Mouse (Mus musculus) midbrain, embryonic 13.5 days (tissue): ENCODE results near the gene Egfl7. TPM values are rescaled to one million over a fixed set of nuclear protein-coding genes. Genes with fewer than 3 reads are reported as not detected.

Experiments
- ATAC-seq: fragments of 200-750 bp; cut with Nextera tagmentation; 2 replicates; pipeline ENCODE4 v1.8.0; 2017; ENCODE audit warnings: mild to moderate bottlenecking, moderate TSS enrichment, moderate library complexity
- H3K27ac ChIP-seq: fragments of 300-500 bp; sonication (generic); 2 replicates; pipeline ENCODE4 v1.5.1; 2015; ENCODE audit warnings: inconsistent platforms, mild to moderate bottlenecking, moderate library complexity
- H3K27me3 ChIP-seq: fragments of 300-500 bp; sonication (generic); 2 replicates; pipeline ENCODE4 v1.6.1; 2015; ENCODE audit warnings: mild to moderate bottlenecking, inconsistent platforms
- H3K36me3 ChIP-seq: fragments of 300-500 bp; sonication (generic); 2 replicates; pipeline ENCODE4 v1.6.1; 2015; ENCODE audit warnings: mild to moderate bottlenecking, inconsistent platforms
- H3K4me1 ChIP-seq: fragments of 300-500 bp; sonication (generic); replicated peaks from 2 replicates; pipeline ENCODE4 v1.6.1; 2015; ENCODE audit warnings: inconsistent platforms
- H3K4me2 ChIP-seq: fragments of 300-500 bp; sonication (generic); replicated peaks from 2 replicates; pipeline ENCODE4 v1.6.1; 2015; ENCODE audit warnings: moderate library complexity, mild to moderate bottlenecking, inconsistent platforms
- H3K4me3 ChIP-seq: fragments of 300-500 bp; sonication (generic); replicated peaks from 2 replicates; pipeline ENCODE4 v1.5.1; 2015; ENCODE audit warnings: mild to moderate bottlenecking, inconsistent platforms
- H3K9ac ChIP-seq: fragments of 300-500 bp; sonication (generic); replicated peaks from 2 replicates; pipeline ENCODE4 v1.6.1; 2015; ENCODE audit warnings: mild to moderate bottlenecking, inconsistent platforms
- H3K9me3 ChIP-seq: fragments of 300-500 bp; sonication (generic); 2 replicates; pipeline ENCODE4 v1.6.1; 2016; ENCODE audit warnings: mild to moderate bottlenecking, inconsistent platforms
- WGBS: fragments of 180-500 bp; shearing (Covaris S2); methylation state at CpG from one replicate; pipeline ENCODE4 v1.1.7; 2015; 5-methylcytosine and 5-hydroxymethylcytosine counted together
- polyA plus RNA-seq: library from polyadenylated mRNA; unstranded; fragments of >200 nt; fragmentation: Nextera tagmentation; extraction: Ambion mirVana; gene quantifications from 2 replicates; pipeline ENCODE4 v1.2.1, GENCODE M21; 2015

Egfl7 gene
- polyA plus RNA-seq, 1 experiment from 2014 or later = 55.9 TPM

- H3K36me3 ChIP-seq = no peaks in the 10 kb centered on the region
- 86% methylated on average over 8 of the region's 8 CpGs for WGBS
- peaks cover 20% of the 10 kb centered on the region for H3K4me1 ChIP-seq
- no peak overlapping the region for H3K27ac ChIP-seq
- H3K4me2 ChIP-seq = no peak overlapping the region
- no peak overlapping the region for H3K4me3 ChIP-seq
- ATAC-seq = no peak
- H3K9me3 ChIP-seq = no peaks in the 10 kb centered on the region
- H3K9ac ChIP-seq = no peak overlapping the region
- H3K27me3 ChIP-seq = peaks cover 49% of the 10 kb centered on the region
Observed at GRCm38 (mm10) chr2:26605331-26605730, 25.5 kb downstream of the Egfl7 start.

GRCm38 (mm10) chr2:26606579-26606978 is 26.8 kb downstream of the Egfl7 start:
- H3K27ac ChIP-seq = no peak overlapping the region
- H3K4me1 ChIP-seq = peaks cover 20% of the 10 kb centered on the region
- H3K4me2 ChIP-seq = no peak overlapping the region
- WGBS = 87% methylated on average over 3 of the region's 3 CpGs
- H3K9me3 ChIP-seq = no peaks in the 10 kb centered on the region
- H3K4me3 ChIP-seq = no peak overlapping the region
- peaks cover 46% of the 10 kb centered on the region for H3K27me3 ChIP-seq
- no peak overlapping the region; the same call in 1 of the 2 replicates for H3K9ac ChIP-seq
- H3K36me3 ChIP-seq = no peaks in the 10 kb centered on the region
- ATAC-seq = no peak

- no peaks in the 10 kb centered on the region for H3K9me3 ChIP-seq
- no peak overlapping the region for H3K9ac ChIP-seq
- H3K27ac ChIP-seq = no peak overlapping the region
- no peaks in the 10 kb centered on the region for H3K36me3 ChIP-seq
- H3K4me3 ChIP-seq = no peak overlapping the region
- H3K4me1 ChIP-seq = peaks cover 20% of the 10 kb centered on the region
- no peak; the same call in 1 of the 2 replicates for ATAC-seq
- no peak overlapping the region for H3K4me2 ChIP-seq
- WGBS = 53% methylated on average over 6 of the region's 6 CpGs
- H3K27me3 ChIP-seq = peaks cover 40% of the 10 kb centered on the region
Observed at GRCm38 (mm10) chr2:26607056-26607910, 27.5 kb downstream of the Egfl7 start.

GRCm38 (mm10) chr2:26608781-26609180 is 29.0 kb downstream of the Egfl7 start:
- ATAC-seq = no peak
- no peaks in the 10 kb centered on the region for H3K36me3 ChIP-seq
- H3K27me3 ChIP-seq = peaks cover 25% of the 10 kb centered on the region
- H3K4me2 ChIP-seq = no peak overlapping the region
- H3K9ac ChIP-seq = no peak overlapping the region
- no peaks in the 10 kb centered on the region for H3K9me3 ChIP-seq
- peaks cover 13% of the 10 kb centered on the region for H3K4me1 ChIP-seq
- H3K4me3 ChIP-seq = no peak overlapping the region
- H3K27ac ChIP-seq = no peak overlapping the region

- Histone ChIP-seq H3K4me1 (peaks cover 8% of the 10 kb centered on the region), H3K27ac (no peak overlapping the region), H3K36me3 (no peaks in the 10 kb centered on the region), H3K4me2 (no peak overlapping the region), H3K27me3 (peaks cover 20% of the 10 kb centered on the region), H3K9ac (no peak overlapping the region), H3K9me3 (no peaks in the 10 kb centered on the region), H3K4me3 (no peak overlapping the region)
- no peak for ATAC-seq
Observed at GRCm38 (mm10) chr2:26609261-26609661, 29.4 kb downstream of the Egfl7 start.

GRCm38 (mm10) chr2:26610526-26610925 is 30.7 kb downstream of the Egfl7 start:
- peaks cover 5% of the 10 kb centered on the region; the same call in 1 of the 2 replicates for H3K4me1 ChIP-seq
- no peaks in the 10 kb centered on the region for H3K9me3 ChIP-seq
- H3K4me3 ChIP-seq = no peak overlapping the region
- no peak for ATAC-seq
- 60% methylated on average over 3 of the region's 3 CpGs for WGBS
- H3K27me3 ChIP-seq = peaks cover 9% of the 10 kb centered on the region
- no peak overlapping the region for H3K27ac ChIP-seq
- H3K36me3 ChIP-seq = no peaks in the 10 kb centered on the region
- no peak overlapping the region for H3K9ac ChIP-seq
- no peak overlapping the region for H3K4me2 ChIP-seq

GRCm38 (mm10) chr2:26611054-26611453 is 31.2 kb downstream of the Egfl7 start:
- Histone ChIP-seq H3K4me3 (no peak overlapping the region), H3K9ac (no peak overlapping the region), H3K36me3 (no peaks in the 10 kb centered on the region), H3K9me3 (no peaks in the 10 kb centered on the region), H3K4me2 (no peak overlapping the region), H3K27me3 (peaks cover 4% of the 10 kb centered on the region), H3K4me1 (peaks cover 5% of the 10 kb centered on the region; the same call in 1 of the 2 replicates), H3K27ac (no peak overlapping the region)
- no peak for ATAC-seq

GRCm38 (mm10) chr2:26611896-26612295 is 32.1 kb downstream of the Egfl7 start:
- H3K27me3 ChIP-seq = no peaks in the 10 kb centered on the region
- no peak overlapping the region for H3K4me2 ChIP-seq
- H3K4me3 ChIP-seq = no peak overlapping the region
- no peak overlapping the region for H3K27ac ChIP-seq
- H3K4me1 ChIP-seq = peaks cover 3% of the 10 kb centered on the region; the same call in 1 of the 2 replicates
- H3K9ac ChIP-seq = no peak overlapping the region
- ATAC-seq = no peak
- H3K9me3 ChIP-seq = no peaks in the 10 kb centered on the region
- H3K36me3 ChIP-seq = no peaks in the 10 kb centered on the region

- 80% methylated on average over 5 of the region's 5 CpGs for WGBS
- Histone ChIP-seq H3K36me3 (no peaks in the 10 kb centered on the region), H3K27ac (no peak overlapping the region), H3K9me3 (no peaks in the 10 kb centered on the region), H3K4me1 (no peaks in the 10 kb centered on the region), H3K9ac (no peak overlapping the region), H3K4me2 (no peak overlapping the region), H3K27me3 (no peaks in the 10 kb centered on the region), H3K4me3 (no peak overlapping the region)
- no peak for ATAC-seq
Observed at GRCm38 (mm10) chr2:26614903-26615302, 35.1 kb downstream of the Egfl7 start.

- Histone ChIP-seq H3K27ac (no peak overlapping the region), H3K9me3 (no peaks in the 10 kb centered on the region), H3K9ac (no peak overlapping the region), H3K4me2 (no peak overlapping the region), H3K4me3 (no peak overlapping the region), H3K4me1 (no peaks in the 10 kb centered on the region), H3K27me3 (no peaks in the 10 kb centered on the region), H3K36me3 (no peaks in the 10 kb centered on the region)
- ATAC-seq = no peak
- WGBS = 88% methylated on average over 4 of the region's 4 CpGs
Observed at GRCm38 (mm10) chr2:26615459-26616124, 35.8 kb downstream of the Egfl7 start.

GRCm38 (mm10) chr2:26617331-26617730 is 37.5 kb downstream of the Egfl7 start:
- H3K4me2 ChIP-seq = no peak overlapping the region
- 81% methylated on average over 6 of the region's 6 CpGs for WGBS
- H3K4me3 ChIP-seq = no peak overlapping the region
- H3K36me3 ChIP-seq = no peaks in the 10 kb centered on the region
- H3K9ac ChIP-seq = no peak overlapping the region
- no peaks in the 10 kb centered on the region for H3K9me3 ChIP-seq
- H3K27ac ChIP-seq = no peak overlapping the region
- H3K27me3 ChIP-seq = no peaks in the 10 kb centered on the region
- ATAC-seq = no peak
- no peaks in the 10 kb centered on the region for H3K4me1 ChIP-seq

GRCm38 (mm10) chr2:26617928-26618327 is 38.1 kb downstream of the Egfl7 start:
- Histone ChIP-seq H3K9ac (no peak overlapping the region), H3K36me3 (no peaks in the 10 kb centered on the region), H3K4me3 (no peak overlapping the region), H3K27me3 (no peaks in the 10 kb centered on the region), H3K27ac (no peak overlapping the region), H3K9me3 (no peaks in the 10 kb centered on the region), H3K4me1 (no peaks in the 10 kb centered on the region), H3K4me2 (no peak overlapping the region)
- no peak for ATAC-seq
- 62% methylated on average over 7 of the region's 7 CpGs for WGBS
